Comparison of ENCODE assay signal across 20 mouse cellular contexts in the genomic region with DNA sequence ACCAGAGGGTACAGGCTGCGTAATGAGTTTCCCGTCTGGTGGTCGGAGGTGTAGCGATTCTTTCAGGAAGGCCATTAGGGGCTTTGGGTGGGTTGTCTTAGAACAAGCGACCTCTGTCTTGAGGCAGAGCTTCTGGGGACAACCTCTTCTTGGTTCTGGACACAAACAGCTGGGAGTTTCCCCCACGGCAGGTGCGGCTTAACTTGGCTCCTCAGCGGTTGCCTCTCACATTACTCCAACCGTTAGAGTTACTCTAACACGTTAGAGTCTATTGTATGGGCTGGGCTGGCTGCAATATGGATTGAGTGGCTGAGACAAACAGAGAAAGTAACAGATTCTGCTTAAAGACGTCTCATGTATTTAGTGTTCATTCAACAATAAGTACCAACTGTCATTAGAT.
DNase-seq lines count a peak whose midpoint lies in the region; ATAC-seq and TF ChIP-seq lines count a peak whose summit lies in the region.
"Had no signal": no experiment of that assay in that cellular context is flagged by ENCODE, and none has a peak within 500 bp of the region (broad histone marks: within the 10 kb centered on the region; RNA-seq: fewer than 3 reads in every experiment).

No protein-coding gene starts in this region.

- DNase-seq in limb, embryonic 14.5 days (ENCODE audit: low spot score): no peak
- no peak for DNase-seq in limb, embryonic 10.5 days (ENCODE audit: low spot score)
- no peak for DNase-seq in stomach, postnatal 0 days (ENCODE audit: low spot score)
- DNase-seq in cerebellum, adult 11-12 months: no peak
- no peak for DNase-seq in liver
- DNase-seq: adrenal gland, adult 8-10 months; adrenal gland, postnatal 25 days; cerebellum, adult 2 months; cerebellum, adult 9-11 months; forebrain, postnatal 0 days; gastrocnemius, postnatal 36 days; heart, adult 2 months had no signal

- H3K27me3 ChIP-seq in limb, embryonic 14.5 days (ENCODE audit: control insufficient read depth, insufficient read depth, low read length): no peaks in the 10 kb centered on the region
- no peaks in the 10 kb centered on the region for H3K27me3 ChIP-seq in limb, embryonic 10.5 days (ENCODE audit: low read depth, poor library complexity, severe bottlenecking)
- H3K27me3 ChIP-seq in limb, embryonic 15.5 days: no peaks in the 10 kb centered on the region
- no peaks in the 10 kb centered on the region for H3K27me3 ChIP-seq in stomach, postnatal 0 days (ENCODE audit: control insufficient read depth, insufficient read depth, low read length)
- H3K27me3 ChIP-seq: embryonic facial prominence, embryonic 13.5 days; hindbrain, embryonic 12.5 days; intestine, embryonic 15.5 days had no signal

- H3K4me2 ChIP-seq in limb, embryonic 14.5 days (replicated peaks; ENCODE audit: low read depth, low read length, severe bottlenecking): no peak overlapping the region
- no peak overlapping the region for H3K4me2 ChIP-seq in limb, embryonic 15.5 days
- no peak overlapping the region for H3K4me2 ChIP-seq in stomach, postnatal 0 days (replicated peaks; ENCODE audit: low read depth)
- H3K4me2 ChIP-seq: embryonic facial prominence, embryonic 13.5 days; heart, embryonic 11.5 days; hindbrain, embryonic 12.5 days; intestine, embryonic 15.5 days had no signal

- no peaks in the 10 kb centered on the region for H3K36me3 ChIP-seq in limb, embryonic 14.5 days (ENCODE audit: control insufficient read depth, insufficient read depth, low read length)
- H3K36me3 ChIP-seq in limb, embryonic 10.5 days: no peaks in the 10 kb centered on the region
- H3K36me3 ChIP-seq in limb, embryonic 15.5 days: no peaks in the 10 kb centered on the region
- H3K36me3 ChIP-seq in stomach, postnatal 0 days (ENCODE audit: control insufficient read depth, insufficient read depth, low read length): no peaks in the 10 kb centered on the region
- H3K36me3 ChIP-seq: embryonic facial prominence, embryonic 13.5 days; hindbrain, embryonic 12.5 days; intestine, embryonic 15.5 days had no signal

- no peaks in the 10 kb centered on the region for H3K9me3 ChIP-seq in limb, embryonic 14.5 days (ENCODE audit: control insufficient read depth, low read length)
- H3K9me3 ChIP-seq in limb, embryonic 10.5 days (replicated peaks): no peaks in the 10 kb centered on the region
- no peaks in the 10 kb centered on the region for H3K9me3 ChIP-seq in limb, embryonic 15.5 days
- H3K9me3 ChIP-seq in stomach, postnatal 0 days (ENCODE audit: control insufficient read depth, low read length): no peaks in the 10 kb centered on the region
- H3K9me3 ChIP-seq: embryonic facial prominence, embryonic 13.5 days; hindbrain, embryonic 12.5 days; intestine, embryonic 15.5 days had no signal

- TF ChIP-seq CTCF in stomach, postnatal 0 days (IDR thresholded peaks at IDR 0.05; ENCODE audit: low read depth): no peak

- TF ChIP-seq POLR2A in limb, embryonic 14.5 days (IDR thresholded peaks at IDR 0.05; ENCODE audit: borderline replicate concordance, extremely low read depth, insufficient read depth, insufficient read length): no peak

- no peak overlapping the region for H3K27ac ChIP-seq in limb, embryonic 14.5 days (replicated peaks; ENCODE audit: low read depth, low read length)
- no peak overlapping the region for H3K27ac ChIP-seq in limb, embryonic 10.5 days
- 0 out of 2 replicates have a peak overlapping the region, but pooled peaks have one; percentile 2 for H3K27ac ChIP-seq in limb, embryonic 15.5 days
- 0 out of 2 replicates have a peak overlapping the region, but pooled peaks have one; percentile 18 for H3K27ac ChIP-seq in stomach, postnatal 0 days (replicated peaks)
- H3K27ac ChIP-seq: embryonic facial prominence, embryonic 13.5 days; hindbrain, embryonic 12.5 days; intestine, embryonic 15.5 days had no signal

- peaks cover 44% of the 10 kb centered on the region for H3K4me1 ChIP-seq in limb, embryonic 14.5 days (ENCODE audit: control insufficient read depth, insufficient read depth, low read length)
- H3K4me1 ChIP-seq in limb, embryonic 10.5 days: peaks cover 24% of the 10 kb centered on the region
- peaks cover 52% of the 10 kb centered on the region for H3K4me1 ChIP-seq in limb, embryonic 15.5 days
- peaks cover 7% of the 10 kb centered on the region for H3K4me1 ChIP-seq in stomach, postnatal 0 days (replicated peaks; ENCODE audit: control insufficient read depth, insufficient read depth)
- H3K4me1 ChIP-seq: hindbrain, embryonic 12.5 days had no signal

- no peak overlapping the region for H3K4me3 ChIP-seq in limb, embryonic 14.5 days (replicated peaks; ENCODE audit: low read length)
- no peak overlapping the region for H3K4me3 ChIP-seq in limb, embryonic 10.5 days
- no peak overlapping the region for H3K4me3 ChIP-seq in limb, embryonic 15.5 days
- H3K4me3 ChIP-seq in stomach, postnatal 0 days (ENCODE audit: low read depth, low read length): no peak overlapping the region
- H3K4me3 ChIP-seq: embryonic facial prominence, embryonic 13.5 days; heart, adult 2 months; hindbrain, embryonic 12.5 days; intestine, embryonic 15.5 days had no signal

- no peak overlapping the region for H3K9ac ChIP-seq in limb, embryonic 14.5 days (ENCODE audit: low read depth, low read length, severe bottlenecking)
- H3K9ac ChIP-seq in limb, embryonic 15.5 days: no peak overlapping the region
- no peak overlapping the region for H3K9ac ChIP-seq in stomach, postnatal 0 days (ENCODE audit: low read length)
- H3K9ac ChIP-seq: embryonic facial prominence, embryonic 13.5 days; forebrain, postnatal 0 days; hindbrain, embryonic 12.5 days; intestine, embryonic 15.5 days had no signal

- peak; percentile 14; the same call in 1 of the 2 replicates for ATAC-seq in limb, embryonic 14.5 days (ENCODE audit: low FRiP score, low read depth)
- ATAC-seq in limb, embryonic 15.5 days (ENCODE audit: insufficient number of reproducible peaks, low FRiP score, low TSS enrichment, low read depth): no peak
- no peak for ATAC-seq in stomach, postnatal 0 days (ENCODE audit: low FRiP score, low TSS enrichment)
- ATAC-seq: activated CD4-positive, CD25-positive, alpha-beta regulatory T cell, adult 4 months; CD4-positive, CD25-positive, alpha-beta regulatory T cell, adult 4 months; forebrain, embryonic 14.5 days; forebrain, postnatal 0 days; intestine, embryonic 15.5 days had no signal

- WGBS in limb, embryonic 14.5 days: 63% methylated on average over 11 of the region's 11 CpGs
- 86% methylated on average over 11 of the region's 11 CpGs for WGBS in limb, embryonic 10.5 days
- WGBS in limb, embryonic 15.5 days: 47% methylated on average over 11 of the region's 11 CpGs
- WGBS in stomach, postnatal 0 days: 55% methylated on average over 11 of the region's 11 CpGs

- TF ChIP-seq EP300 in stomach, postnatal 0 days (optimal IDR thresholded peaks at IDR 0.05): no peak

Comparison
In these comparisons a context has a peak if more than half of its experiments do, and no peak if none do; other contexts are left out.
1. H3K27ac ChIP-seq: peak in limb, embryonic 15.5 days (single experiment) and stomach, postnatal 0 days (single experiment); none in limb, embryonic 14.5 days (single experiment) and limb, embryonic 10.5 days (single experiment).